Mouse (Mus musculus): ENCODE results near the gene Olig3.

DNA sequence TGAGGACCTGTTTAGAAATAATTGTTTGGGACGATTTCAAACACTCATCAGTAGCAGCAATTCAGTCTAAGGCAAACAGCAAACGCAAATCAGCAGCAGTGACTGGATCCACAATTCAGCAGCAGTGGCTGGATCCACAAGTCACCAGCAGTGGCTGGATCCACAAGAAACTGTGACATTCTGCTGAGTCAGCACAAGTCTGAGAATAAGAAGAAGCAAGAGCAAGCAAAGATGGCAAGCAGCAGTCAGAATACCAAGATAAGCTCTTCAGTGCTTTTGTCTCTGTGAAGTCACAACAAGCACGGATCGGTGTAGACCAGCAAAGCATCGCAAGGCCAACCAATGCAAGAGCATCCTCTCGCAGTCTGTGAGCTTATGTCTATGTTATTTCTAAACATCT is 12.3 kb upstream of the Olig3 start:
- TF ChIP-seq CTCF (conservative IDR thresholded peaks at IDR 0.05; ENCODE audit: low read length) (no peak), POU5F1 (IDR thresholded peaks at IDR 0.05; ENCODE audit: borderline replicate concordance, low read length) (no peak), NANOG (IDR thresholded peaks at IDR 0.05; ENCODE audit: borderline replicate concordance, low read length) (no peak)
